Mouse (Mus musculus) olfactory bulb, adult 2 months (tissue): ENCODE measurements around the gene Erc2. TPM values are rescaled to one million over a fixed set of nuclear protein-coding genes. Genes with fewer than 3 reads are reported as not detected.
A peak's percentile ranks its signal among the peaks of the same experiment; 100 is the strongest.

Experiments used
- H3K27ac ChIP-seq: fragments of 200-500 bp; 2 replicates; pipeline ENCODE4 v1.5.1; 2012; ENCODE audit warnings: low read depth, low read length; ENCODE audit not compliant: insufficient read depth
- H3K4me1 ChIP-seq: fragments of 200-500 bp; 2 replicates; pipeline ENCODE4 v1.6.1; 2012; ENCODE audit warnings: low read length; ENCODE audit not compliant: control insufficient read depth, insufficient read depth
- H3K4me3 ChIP-seq: fragments of 200-500 bp; 2 replicates; pipeline ENCODE4 v1.5.1; 2012; ENCODE audit warnings: mild to moderate bottlenecking, low read depth, low read length, moderate library complexity; ENCODE audit not compliant: insufficient read depth
- CTCF ChIP-seq: fragments of 200-500 bp; IDR thresholded peaks from 2 replicates; pipeline ENCODE4 v1.5.1; 2012; ENCODE audit warnings: low read depth, mild to moderate bottlenecking, low read length, moderate library complexity; ENCODE audit not compliant: insufficient read depth
- POLR2A ChIP-seq: fragments of 200-500 bp; IDR thresholded peaks from 2 replicates; pipeline ENCODE4 v1.6.1; 2012; ENCODE audit warnings: mild to moderate bottlenecking, low read depth, low read length, moderate library complexity; ENCODE audit not compliant: insufficient read depth
- WGBS: fragments of 180-500 bp; shearing (Covaris S2); methylation state at CpG from one replicate; pipeline ENCODE4 v1.1.7; 2018; 5-methylcytosine and 5-hydroxymethylcytosine counted together
- polyA plus RNA-seq: library from polyadenylated mRNA; stranded (reverse); fragments of >200 nt; gene quantifications from 2 replicates; pipeline ENCODE4 v1.2.4, GENCODE M21; 2012; ENCODE audit warnings: low replicate concordance; ENCODE audit not compliant: missing spikeins, insufficient read depth, insufficient read length

Erc2 gene
- polyA plus RNA-seq, 1 experiment, result not detected

DNA sequence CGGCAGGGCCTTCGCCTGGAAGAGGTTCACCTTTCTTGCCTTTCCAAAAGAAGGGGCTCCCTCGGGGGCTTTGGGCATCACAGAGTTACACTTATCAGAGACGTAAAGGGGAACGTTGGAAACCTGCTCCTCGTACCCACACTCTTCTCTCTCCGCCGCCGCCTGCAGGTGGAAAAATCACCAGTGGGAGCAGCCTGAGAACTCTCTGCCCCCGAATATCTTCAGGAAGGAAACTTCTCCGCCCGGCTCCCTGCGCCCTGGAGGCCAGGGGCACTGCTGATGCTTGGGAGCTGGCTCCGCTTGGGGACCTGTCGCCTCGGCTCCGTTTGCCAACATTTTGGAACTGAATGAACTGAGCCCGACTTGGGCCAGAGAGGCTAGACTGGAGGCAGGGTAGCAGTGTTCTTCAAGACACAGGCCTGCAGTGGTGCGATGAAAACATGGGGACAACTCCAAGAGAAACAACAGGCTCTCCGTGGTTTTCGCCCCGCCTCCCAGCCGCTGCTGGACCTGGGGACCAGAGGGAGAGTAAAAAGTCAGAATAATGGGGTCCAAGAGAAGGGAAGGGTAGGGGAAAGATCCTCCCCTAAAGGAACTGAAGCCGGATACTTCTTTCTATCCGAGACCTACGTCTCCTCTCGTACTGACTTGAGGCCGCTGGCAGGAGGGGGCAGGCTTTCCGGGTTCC is 888.3 kb downstream of the Erc2 start:
- peak overlapping the region; percentile 52 for H3K4me3 ChIP-seq

DNA sequence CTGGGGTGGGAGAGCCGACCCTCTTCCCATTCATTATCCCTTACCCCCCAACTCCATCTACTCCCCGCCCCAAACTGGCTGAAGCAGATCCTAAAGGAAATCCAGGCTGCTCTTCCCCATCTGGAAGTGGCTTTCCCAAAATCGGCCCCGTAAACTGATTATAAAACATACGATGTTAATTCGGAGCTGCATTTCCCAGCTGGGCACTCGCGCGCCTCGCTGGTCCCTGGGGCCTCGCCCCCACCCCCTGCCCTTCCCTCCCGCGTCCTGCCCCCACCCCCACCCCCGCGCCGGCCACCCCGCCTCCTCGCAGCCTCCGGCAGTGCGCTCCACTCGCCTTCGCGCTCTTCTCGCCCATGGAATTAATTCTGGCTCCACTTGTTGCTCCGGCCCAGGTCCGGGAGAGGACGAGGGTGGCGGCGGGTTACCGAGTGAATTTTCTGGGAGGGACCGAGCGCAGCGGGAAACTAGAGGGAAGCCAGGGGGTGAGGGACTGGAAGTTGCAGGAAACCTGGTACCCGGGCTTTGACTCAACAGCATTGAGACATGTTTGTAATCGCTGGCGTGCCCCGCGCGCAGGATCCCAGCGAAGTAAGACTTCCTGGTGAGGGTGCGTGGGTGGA is 888.9 kb downstream of the Erc2 start:
- Histone ChIP-seq H3K4me1 (peaks cover 18% of the 10 kb centered on the region), H3K4me3 (peak overlapping the region; percentile 52), H3K27ac (no peak overlapping the region)
- TF ChIP-seq CTCF (no peak), POLR2A (no peak)
- 4% methylated on average over 40 of the region's 41 CpGs for WGBS

More for the DNA sequence above, 888.3 kb downstream of the Erc2 start:
- 5% methylated on average over 29 of the region's 29 CpGs for WGBS
- TF ChIP-seq CTCF (no peak), POLR2A (no peak)
- H3K4me1 ChIP-seq, result peaks cover 18% of the 10 kb centered on the region
- peak overlapping the region; percentile 36 for H3K27ac ChIP-seq

DNA sequence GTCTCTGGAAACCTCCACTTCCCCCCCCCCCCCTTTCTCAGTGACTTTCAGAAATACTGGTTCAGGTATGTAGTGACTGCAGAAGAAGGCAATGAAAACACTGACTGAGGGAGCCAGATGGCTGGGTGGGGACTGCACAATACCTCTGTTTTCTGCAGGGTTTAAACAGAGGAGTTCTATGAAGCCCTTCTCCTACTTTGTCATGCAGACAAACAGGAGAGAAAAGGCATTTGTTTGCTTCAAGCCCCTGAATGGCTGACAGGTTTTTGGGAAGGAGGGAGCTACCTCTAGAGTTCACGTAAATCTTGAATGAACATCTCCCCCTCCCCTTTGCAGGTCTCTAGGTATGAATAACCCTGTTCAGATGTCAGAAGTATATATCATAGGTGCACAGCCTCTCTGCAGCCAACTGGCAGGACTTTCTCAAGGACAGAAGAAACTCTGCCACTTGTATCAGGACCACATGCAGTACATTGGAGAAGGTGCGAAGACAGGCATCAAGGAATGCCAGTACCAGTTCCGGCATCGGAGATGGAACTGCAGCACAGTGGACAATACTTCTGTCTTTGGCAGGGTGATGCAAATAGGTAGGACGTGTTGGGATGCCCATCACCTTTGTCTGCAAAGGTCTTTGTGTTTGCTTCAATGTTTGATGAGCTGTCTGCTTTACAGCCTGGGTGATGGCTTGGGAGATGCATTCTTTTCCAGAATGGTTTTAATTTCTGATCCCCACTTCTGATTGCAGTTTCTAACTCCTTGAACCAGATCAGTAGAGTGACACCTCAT is 890.8 kb downstream of the Erc2 start:
- Histone ChIP-seq H3K4me1 (peaks cover 18% of the 10 kb centered on the region), H3K27ac (no peak overlapping the region), H3K4me3 (no peak overlapping the region)
- TF ChIP-seq CTCF (no peak), POLR2A (no peak)
- 89% methylated on average over 5 of the region's 5 CpGs for WGBS

DNA sequence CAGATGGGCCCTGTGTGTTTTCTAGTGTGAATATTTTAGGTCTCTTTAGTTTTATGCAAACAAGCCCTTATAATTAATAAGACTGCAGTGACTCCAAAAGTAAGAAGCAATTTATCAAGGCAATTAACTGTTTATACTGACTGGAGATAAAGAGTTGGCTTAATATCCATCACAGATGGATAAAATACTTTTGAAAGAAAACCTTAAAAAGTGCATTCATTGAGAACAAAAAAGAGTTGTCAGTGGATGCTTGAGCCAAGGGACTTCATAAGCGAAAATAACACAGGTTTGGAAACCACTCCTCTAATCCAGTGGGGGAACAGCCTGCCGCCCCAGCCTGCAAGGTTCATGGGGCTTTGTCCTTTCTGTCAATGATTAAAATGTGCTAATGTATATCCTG is 891.9 kb downstream of the Erc2 start:
- Histone ChIP-seq H3K27ac (no peak overlapping the region), H3K4me1 (peaks cover 16% of the 10 kb centered on the region), H3K4me3 (no peak overlapping the region)
- TF ChIP-seq CTCF (no peak), POLR2A (no peak)
- WGBS, result 78% methylated on average over 2 of the region's 2 CpGs

DNA sequence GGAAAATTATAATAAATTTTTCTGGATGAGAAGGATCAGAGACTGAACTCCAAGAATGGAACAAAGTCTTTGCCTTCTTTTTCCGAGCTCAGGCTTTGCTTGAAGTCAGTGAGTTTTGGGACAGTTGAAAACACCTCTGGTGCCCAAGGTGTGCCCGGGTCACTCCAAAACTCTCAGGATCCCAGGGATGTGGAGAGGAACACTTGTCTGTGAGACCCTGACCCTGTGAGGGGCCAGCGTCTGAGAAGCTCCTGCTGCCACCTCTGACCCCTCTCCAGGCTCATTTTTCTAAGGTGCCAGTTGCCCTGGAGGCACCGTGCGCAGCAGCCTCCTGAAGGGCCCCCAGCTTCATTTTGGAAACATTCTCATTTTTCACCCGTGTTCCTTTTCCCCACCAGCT is 893.1 kb downstream of the Erc2 start:
- no peak for TF ChIP-seq POLR2A
- TF ChIP-seq CTCF, result no peak
- Histone ChIP-seq H3K27ac (no peak overlapping the region), H3K4me3 (no peak overlapping the region), H3K4me1 (peaks cover 6% of the 10 kb centered on the region)
- WGBS, result 79% methylated on average over 6 of the region's 6 CpGs

DNA sequence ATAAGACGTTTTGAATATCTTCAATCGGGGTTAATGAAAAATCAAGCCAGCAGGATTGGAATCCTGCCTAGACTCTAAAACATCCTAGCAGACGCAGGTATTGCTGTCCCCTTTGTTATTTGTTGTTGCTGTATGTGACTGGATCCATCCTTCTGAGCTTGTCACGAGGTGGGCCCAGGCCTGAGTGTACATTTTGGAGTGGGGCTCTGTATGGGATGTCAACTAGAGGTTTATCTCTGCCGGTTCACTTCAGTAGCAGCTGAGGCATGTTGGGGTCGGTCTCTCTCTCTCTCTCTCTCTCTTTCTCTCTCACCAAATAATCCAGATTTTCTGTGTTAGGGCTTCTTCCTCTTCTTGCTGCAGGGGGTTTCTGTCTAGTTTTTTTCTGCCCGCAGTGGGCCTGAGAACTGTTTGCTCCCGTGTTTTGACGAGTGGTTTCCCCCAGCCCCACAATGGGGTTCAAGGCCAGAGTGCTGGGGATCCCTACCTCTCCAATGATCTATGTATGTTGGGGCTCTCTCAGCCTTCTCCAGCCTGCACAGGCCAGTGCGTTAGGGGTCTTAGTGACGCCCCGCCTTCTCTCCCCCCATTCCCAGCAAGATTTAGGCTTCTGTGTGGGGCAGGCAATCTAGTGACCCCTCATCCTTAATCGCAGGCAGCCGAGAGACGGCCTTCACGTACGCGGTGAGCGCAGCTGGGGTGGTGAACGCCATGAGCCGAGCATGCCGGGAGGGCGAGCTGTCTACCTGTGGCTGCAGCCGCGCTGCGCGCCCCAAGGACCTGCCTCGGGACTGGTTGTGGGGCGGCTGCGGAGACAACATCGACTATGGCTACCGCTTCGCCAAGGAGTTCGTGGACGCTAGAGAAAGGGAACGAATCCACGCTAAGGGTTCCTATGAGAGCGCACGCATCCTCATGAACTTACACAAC is 895.7 kb downstream of the Erc2 start:
- 84% methylated on average over 39 of the region's 39 CpGs for WGBS
- no peak for TF ChIP-seq POLR2A
- no peak for TF ChIP-seq CTCF

DNA sequence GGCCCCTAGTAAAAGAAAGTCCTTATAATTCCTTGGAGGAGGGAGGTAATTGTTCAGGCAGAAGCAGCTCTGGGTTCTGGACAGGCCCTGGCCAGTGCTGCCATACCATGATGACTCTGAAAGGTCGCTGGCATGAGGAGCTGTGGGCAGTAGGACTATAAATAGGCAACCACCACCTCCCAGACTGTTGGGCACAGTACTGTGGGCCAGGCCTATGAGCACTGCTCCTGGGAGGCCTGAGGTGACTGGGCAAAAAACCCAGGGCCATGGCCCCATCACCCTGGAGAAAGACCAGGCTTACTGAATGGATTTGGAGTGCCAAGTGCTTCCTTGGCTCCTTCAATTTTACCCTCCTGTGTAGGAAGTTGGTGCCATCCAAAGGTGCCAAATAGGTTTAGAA is 898.9 kb downstream of the Erc2 start:
- TF ChIP-seq CTCF (no peak), POLR2A (no peak)
- 88% methylated on average over 1 of the region's 1 CpGs for WGBS
- H3K4me3 ChIP-seq, result no peak overlapping the region

More for the DNA sequence above, 895.7 kb downstream of the Erc2 start:
- Histone ChIP-seq H3K27ac (no peak overlapping the region), H3K4me3 (no peak overlapping the region), H3K4me1 (no peaks in the 10 kb centered on the region; the same call in 1 of the 2 replicates)

DNA sequence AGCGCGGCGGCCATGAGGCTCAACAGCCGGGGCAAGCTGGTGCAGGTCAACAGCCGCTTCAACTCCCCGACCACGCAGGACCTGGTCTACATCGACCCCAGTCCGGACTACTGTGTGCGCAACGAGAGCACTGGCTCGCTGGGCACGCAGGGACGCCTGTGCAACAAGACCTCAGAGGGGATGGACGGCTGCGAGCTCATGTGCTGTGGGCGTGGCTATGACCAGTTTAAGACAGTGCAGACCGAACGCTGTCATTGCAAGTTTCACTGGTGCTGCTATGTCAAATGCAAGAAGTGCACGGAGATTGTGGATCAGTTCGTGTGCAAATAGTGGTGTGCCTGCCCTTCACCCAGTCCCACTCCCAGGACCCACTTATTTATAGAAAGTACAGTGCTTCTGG is 900.4 kb downstream of the Erc2 start:
- no peaks in the 10 kb centered on the region for H3K4me1 ChIP-seq
- TF ChIP-seq CTCF, result no peak
- TF ChIP-seq POLR2A, result no peak
- H3K4me3 ChIP-seq, result no peak overlapping the region
- WGBS, result 90% methylated on average over 21 of the region's 21 CpGs
- H3K27ac ChIP-seq, result no peak overlapping the region

More for the DNA sequence above, 898.9 kb downstream of the Erc2 start:
- Histone ChIP-seq H3K4me1 (no peaks in the 10 kb centered on the region), H3K27ac (no peak overlapping the region)
